Mouse (Mus musculus): ENCODE measurements around the gene Matn3.

DNA sequence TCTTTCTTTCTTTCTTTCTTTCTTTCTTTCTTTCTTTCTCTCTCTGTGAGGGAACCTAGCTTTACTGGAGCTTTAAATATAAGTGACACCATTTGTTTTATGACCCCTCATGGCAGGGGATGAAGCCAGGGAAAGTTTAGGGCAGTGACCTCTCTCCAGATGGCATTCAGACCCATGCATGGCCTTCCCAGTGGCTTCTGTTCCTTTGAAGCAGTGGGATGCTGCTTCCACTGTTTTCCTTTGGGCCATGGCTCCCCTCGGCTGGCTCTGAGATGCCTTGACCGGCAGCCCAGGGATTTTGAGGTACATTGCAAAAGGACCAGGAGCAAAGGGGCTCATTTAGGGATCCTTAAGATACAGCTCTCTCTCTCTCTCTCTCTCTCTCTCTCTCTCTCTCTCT lies 45.8 kb upstream of the Matn3 start:
- TF ChIP-seq CTCF (IDR thresholded peaks at IDR 0.05; ENCODE audit: low read depth, low read length) (no peak), POLR2A (IDR thresholded peaks at IDR 0.05; ENCODE audit: extremely low read depth, insufficient read depth, low read length) (no peak)

All from liver, adult 2 months (tissue).